Mouse (Mus musculus): ENCODE measurements at regions not wholly inside any gene's neighbourhood (a gene's known extent, or its start where the extent isn't known, plus 50 kb on each side); places are given as distances from the start of the nearest gene placed in this dataset.
A peak's percentile ranks its signal among the peaks of the same experiment; 100 is the strongest.
"Not testable (repeated sequence)": the region's sequence is repeated elsewhere in the genome, so short reads cannot be mapped to it uniquely, and the experiment has no call there.

GRCm38 (mm10) chr7:60974116-60974515 lies 834.1 kb upstream of the Snrpn start:
- Histone ChIP-seq H3K27ac (ENCODE audit: control insufficient read depth, insufficient read depth, low read depth, low read length) (peak overlapping the region; percentile 85), H3K4me3 (ENCODE audit: control insufficient read depth, low read depth, low read length) (peak overlapping the region; percentile 47)
- not testable (repeated sequence) for H3K27me3 ChIP-seq (ENCODE audit: control insufficient read depth, insufficient read depth, low read length); H3K4me1 ChIP-seq (ENCODE audit: control insufficient read depth, insufficient read depth, low read length); H3K36me3 ChIP-seq (ENCODE audit: control insufficient read depth, insufficient read depth, low read length)

GRCm38 (mm10) chr7:60961188-60961587 lies 821.2 kb upstream of the Snrpn start:
- TF ChIP-seq CTCF (IDR thresholded peaks at IDR 0.05; ENCODE audit: control insufficient read depth, insufficient read depth, insufficient replicate concordance, low read depth, low read length) (no peak), POLR2A (IDR thresholded peaks at IDR 0.05; ENCODE audit: control insufficient read depth, low read depth, low read length) (no peak)
- no peaks in the 10 kb centered on the region for H3K36me3 ChIP-seq (ENCODE audit: control insufficient read depth, insufficient read depth, low read length)
- no peaks in the 10 kb centered on the region for H3K27me3 ChIP-seq (ENCODE audit: control insufficient read depth, insufficient read depth, low read length)

GRCm38 (mm10) chr7:60939764-60940457 lies 799.9 kb upstream of the Snrpn start:
- Histone ChIP-seq H3K4me3 (ENCODE audit: control insufficient read depth, low read depth, low read length) (no peak overlapping the region), H3K4me1 (ENCODE audit: control insufficient read depth, insufficient read depth, low read length) (no peaks in the 10 kb centered on the region), H3K27me3 (ENCODE audit: control insufficient read depth, insufficient read depth, low read length) (no peaks in the 10 kb centered on the region), H3K36me3 (ENCODE audit: control insufficient read depth, insufficient read depth, low read length) (no peaks in the 10 kb centered on the region), H3K27ac (ENCODE audit: control insufficient read depth, insufficient read depth, low read depth, low read length) (no peak overlapping the region)
- TF ChIP-seq CTCF (IDR thresholded peaks at IDR 0.05; ENCODE audit: control insufficient read depth, insufficient read depth, insufficient replicate concordance, low read depth, low read length) = no peak
- no peak for TF ChIP-seq POLR2A (IDR thresholded peaks at IDR 0.05; ENCODE audit: control insufficient read depth, low read depth, low read length)

More at GRCm38 (mm10) chr7:60961188-60961587, 821.2 kb upstream of the Snrpn start:
- Histone ChIP-seq H3K27ac (ENCODE audit: control insufficient read depth, insufficient read depth, low read depth, low read length) (no peak overlapping the region), H3K4me3 (ENCODE audit: control insufficient read depth, low read depth, low read length) (no peak overlapping the region), H3K4me1 (ENCODE audit: control insufficient read depth, insufficient read depth, low read length) (no peaks in the 10 kb centered on the region)

Data from testis, adult 2 months (tissue).